ENCODE assay signal across 21 mouse cellular contexts in the genomic region with DNA sequence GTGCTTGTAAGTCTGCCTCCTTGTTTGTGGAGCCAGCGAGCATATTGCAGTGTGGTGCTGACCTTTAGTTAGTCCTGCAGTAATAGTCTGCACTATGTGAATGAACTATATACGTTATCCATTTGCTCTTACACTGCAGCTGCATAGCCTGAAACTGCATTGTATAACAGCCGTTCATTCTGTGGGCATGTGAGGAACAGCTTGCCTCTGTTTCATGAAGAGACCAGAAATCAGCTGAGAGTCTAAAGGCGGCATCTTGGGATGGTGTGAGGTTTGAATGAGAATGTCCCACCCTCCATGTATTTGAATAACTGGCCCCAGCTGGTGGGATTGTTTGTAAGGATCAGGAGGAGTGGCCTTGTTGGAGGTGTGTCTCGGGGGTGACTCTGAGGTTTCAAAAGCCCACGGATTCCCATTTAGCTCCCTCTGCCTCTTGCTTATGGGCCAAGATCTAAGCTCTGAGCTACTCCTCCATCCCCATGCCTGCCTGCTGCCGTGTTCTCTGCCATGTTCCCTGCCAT. TPM values are rescaled to one million over a fixed set of nuclear protein-coding genes. Genes with fewer than 3 reads are reported as not detected.
DNase-seq lines count a peak whose midpoint lies in the region; ATAC-seq and TF ChIP-seq lines count a peak whose summit lies in the region.
"Had no signal": no experiment of that assay in that cellular context is flagged by ENCODE, and none has a peak within 500 bp of the region (broad histone marks: within the 10 kb centered on the region; RNA-seq: fewer than 3 reads in every experiment).

No protein-coding gene starts in this region.

- H3K9ac ChIP-seq in heart, postnatal 0 days (replicated peaks; ENCODE audit: low read depth, low read length) = no peak overlapping the region
- H3K9ac ChIP-seq: liver, postnatal 0 days had no signal

- H3K27ac ChIP-seq in heart, postnatal 0 days (ENCODE audit: low read depth) = peak overlapping the region; percentile 90; the same call in 1 of the 2 replicates

- no peaks in the 10 kb centered on the region for H3K27me3 ChIP-seq in heart, postnatal 0 days (ENCODE audit: control insufficient read depth, insufficient read depth, low read length)

- WGBS in heart, postnatal 0 days = 76% methylated on average over 7 of the region's 7 CpGs

- no peak for TF ChIP-seq EP300 in heart, postnatal 0 days (IDR thresholded peaks at IDR 0.05; ENCODE audit: low read depth)

- H3K4me3 ChIP-seq in heart, postnatal 0 days (ENCODE audit: low read depth, low read length) = no peak overlapping the region

- H3K36me3 ChIP-seq in heart, postnatal 0 days (replicated peaks; ENCODE audit: control insufficient read depth, insufficient read depth, low read length) = 0 out of 2 replicates have a peak, but pooled peaks cover 7% of the 10 kb centered on the region

- peaks cover 58% of the 10 kb centered on the region for H3K4me1 ChIP-seq in heart, postnatal 0 days (ENCODE audit: control insufficient read depth, insufficient read depth)

- H3K4me2 ChIP-seq in heart, postnatal 0 days (ENCODE audit: low read depth, low read length) = no peak overlapping the region

- no peak for TF ChIP-seq CTCF in heart, postnatal 0 days (IDR thresholded peaks at IDR 0.05; ENCODE audit: low read depth)

- intact Hi-C loops in heart, postnatal 36 days (cut with DNase I) = loop anchor here (5.0 kb wide), 1 partner anchor 35 kb away; no protein-coding TSS in a partner anchor
- intact Hi-C loops in left cerebral cortex, postnatal 36 days (cut with DNase I) = no loop called here

- DNase-seq in heart, postnatal 0 days (ENCODE audit: low spot score) = no peak
- DNase-seq in heart, postnatal 36 days = no peak
- peak; percentile 33 to 34 for DNase-seq in left cerebral cortex, postnatal 36 days (ENCODE audit: low spot score in 2 of 2)
- DNase-seq in left cerebral cortex, adult 11 months (ENCODE audit: low spot score) = no peak
- DNase-seq in thymus, postnatal 0 days (ENCODE audit: low spot score) = peak; percentile 46
- DNase-seq in thymus, postnatal 25 days = no peak
- peak; percentile 67 for DNase-seq in telencephalon, adult 2 months (ENCODE audit: low read depth, low spot score)
- DNase-seq: adrenal gland, adult 2 months; cerebellum, adult 11 months; cerebellum, postnatal 14 days; embryo, embryonic 11 days; gastrocnemius, postnatal 14 days; heart, postnatal 10 days; kidney, adult 2 months; kidney, postnatal 14 days; liver; liver, postnatal 0 days; lung, postnatal 14 days; thymus, adult 18-20 months had no signal

- no peak for ATAC-seq in heart, postnatal 0 days (ENCODE audit: insufficient read depth, low read depth)
- ATAC-seq: forebrain, embryonic 16.5 days; liver, postnatal 0 days had no signal

- no peaks in the 10 kb centered on the region for H3K9me3 ChIP-seq in heart, postnatal 0 days (replicated peaks; ENCODE audit: control insufficient read depth, low read length)
- H3K9me3 ChIP-seq: G1E had no signal

RNA-seq across cellular contexts. Expression of a gene that starts 37.7 kb away (rescaled TPM):
- 2.7 and 4.3 TPM in 2 replicates for total RNA-seq in heart, postnatal 0 days (2014; rRNA removed; ENCODE audit: low replicate concordance)
- 1.3 and 1.5 TPM in 2 replicates for polyA plus RNA-seq in heart, postnatal 0 days (2015; fragmentation: Nextera tagmentation; extraction: Ambion mirVana)
- 10 to 100 TPM; 36.7 to 43.6 TPM for total RNA-seq in heart, postnatal 36 days (2021)
- 1 to 10 TPM; 9.7 TPM for total RNA-seq in left cerebral cortex, postnatal 36 days (2021)
- polyA plus RNA-seq in thymus, postnatal 0 days (2015; fragmentation: Nextera tagmentation; extraction: Ambion mirVana) = 3.8 and 3.9 TPM in 2 replicates
- polyA plus RNA-seq: G1E had no signal

RNA-seq across cellular contexts. Expression of a gene that starts 50.8 kb away (rescaled TPM):
- 7.5 and 18.3 TPM in 2 replicates for total RNA-seq in heart, postnatal 0 days (2014; rRNA removed; ENCODE audit: low replicate concordance)
- 11.9 and 12.0 TPM in 2 replicates for polyA plus RNA-seq in heart, postnatal 0 days (2015; fragmentation: Nextera tagmentation; extraction: Ambion mirVana)
- 1 to 10 TPM; 8.1 to 8.4 TPM for total RNA-seq in heart, postnatal 36 days (2021)
- total RNA-seq in left cerebral cortex, postnatal 36 days (2021) = 10 to 100 TPM; 22.7 to 24.6 TPM
- polyA plus RNA-seq in thymus, postnatal 0 days (2015; fragmentation: Nextera tagmentation; extraction: Ambion mirVana) = 23.6 and 29.7 TPM in 2 replicates

RNA-seq across cellular contexts. Expression of a gene that starts 56.6 kb away (rescaled TPM):
- 52.1 and 69.1 TPM in 2 replicates for total RNA-seq in heart, postnatal 0 days (2014; rRNA removed; ENCODE audit: low replicate concordance)
- polyA plus RNA-seq in heart, postnatal 0 days (2015; fragmentation: Nextera tagmentation; extraction: Ambion mirVana) = 13.9 and 15.1 TPM in 2 replicates
- 10 to 100 TPM; 56.4 to 59.3 TPM for total RNA-seq in heart, postnatal 36 days (2021)
- 100 to 1,000 TPM; 154 to 166 TPM for total RNA-seq in left cerebral cortex, postnatal 36 days (2021)
- polyA plus RNA-seq in thymus, postnatal 0 days (2015; fragmentation: Nextera tagmentation; extraction: Ambion mirVana) = 173 and 227 TPM in 2 replicates

Comparison
In these comparisons a context has a peak if more than half of its experiments do, and no peak if none do; other contexts are left out.
1. DNase-seq: peak in left cerebral cortex, postnatal 36 days (2 of 2), thymus, postnatal 0 days (single experiment) and telencephalon, adult 2 months (single experiment); none in heart, postnatal 0 days (single experiment), heart, postnatal 36 days (0 of 2), left cerebral cortex, adult 11 months (single experiment) and thymus, postnatal 25 days (single experiment).